Mouse (Mus musculus) kidney, postnatal 0 days (tissue): Measurements from ENCODE around the gene Nubp2. TPM values are rescaled to one million over a fixed set of nuclear protein-coding genes. Genes with fewer than 3 reads are reported as not detected.
A peak's percentile ranks its signal among the peaks of the same experiment; 100 is the strongest.

Source experiments
- ATAC-seq: fragments of 200-750 bp; cut with Nextera tagmentation; replicated peaks from 2 replicates; pipeline ENCODE4 v1.8.0; 2017; ENCODE audit warnings: low read depth, moderate number of reproducible peaks, moderate TSS enrichment, moderate library complexity; ENCODE audit not compliant: low FRiP score
- DNase-seq: peaks from one replicate; pipeline ENCODE4 v3.0.0-alpha.2; 2016; ENCODE audit warnings: low spot score
- H3K27ac ChIP-seq: fragments of 300-500 bp; sonication (generic); 2 replicates; pipeline ENCODE4 v1.5.1; 2014; ENCODE audit warnings: mild to moderate bottlenecking
- H3K27me3 ChIP-seq: fragments of 300-500 bp; sonication (generic); 2 replicates; pipeline ENCODE4 v1.6.1; 2014; ENCODE audit warnings: low read length, mixed read lengths; ENCODE audit not compliant: insufficient read depth
- H3K36me3 ChIP-seq: fragments of 300-500 bp; sonication (generic); 2 replicates; pipeline ENCODE4 v1.6.1; 2014; ENCODE audit warnings: low read length, mixed read lengths; ENCODE audit not compliant: insufficient read depth
- H3K4me1 ChIP-seq: fragments of 300-500 bp; sonication (generic); replicated peaks from 2 replicates; pipeline ENCODE4 v1.6.1; 2014; ENCODE audit warnings: antibody characterized with exemption, low read length, mixed read lengths; ENCODE audit not compliant: insufficient read depth
- H3K4me2 ChIP-seq: fragments of 300-500 bp; sonication (generic); 2 replicates; pipeline ENCODE4 v1.6.1; 2014; ENCODE audit warnings: mild to moderate bottlenecking, low read length, moderate library complexity, mixed read lengths
- H3K4me3 ChIP-seq: fragments of 300-500 bp; sonication (generic); replicated peaks from 2 replicates; pipeline ENCODE4 v1.5.1; 2014; ENCODE audit warnings: low read depth, low read length
- H3K9ac ChIP-seq: fragments of 300-500 bp; sonication (generic); 2 replicates; pipeline ENCODE4 v1.6.1; 2014; ENCODE audit warnings: low read depth, low read length
- H3K9me3 ChIP-seq: fragments of 300-500 bp; sonication (generic); replicated peaks from 2 replicates; pipeline ENCODE4 v1.6.1; 2016; ENCODE audit warnings: low read length, inconsistent platforms, mixed read lengths
- CTCF ChIP-seq: IDR thresholded peaks from 2 replicates; pipeline ENCODE4 v1.5.1; 2016; ENCODE audit warnings: antibody characterized with exemption, low read depth, mild to moderate bottlenecking, moderate library complexity
- WGBS: fragments of 180-500 bp; shearing (Covaris S2); extraction: QIAGEN DNeasy Blood & Tissue Kit; methylation state at CpG from one replicate; pipeline ENCODE4 v1.1.7; 2014; 5-methylcytosine and 5-hydroxymethylcytosine counted together
- polyA plus RNA-seq: library from polyadenylated mRNA; unstranded; fragments of >200 nt; fragmentation: Nextera tagmentation; extraction: Ambion mirVana; gene quantifications from 2 replicates; pipeline ENCODE4 v1.2.1, GENCODE M21; 2015

Nubp2 gene
- polyA plus RNA-seq, 1 experiment from 2014 or later, result 55.9 TPM

GRCm38 (mm10) chr17:24888862-24889261, 2.7 kb upstream of the Nubp2 start:
- no peak for TF ChIP-seq CTCF
- Histone ChIP-seq H3K4me1 (peaks cover 6% of the 10 kb centered on the region), H3K9ac (no peak overlapping the region), H3K4me2 (no peak overlapping the region), H3K4me3 (no peak overlapping the region), H3K27me3 (no peaks in the 10 kb centered on the region), H3K9me3 (no peaks in the 10 kb centered on the region), H3K36me3 (peaks cover 35% of the 10 kb centered on the region), H3K27ac (no peak overlapping the region)
- 85% methylated on average over 3 of the region's 3 CpGs for WGBS
- no peak for DNase-seq
- no peak for ATAC-seq

- Histone ChIP-seq H3K4me3 (peak overlapping the region; percentile 76), H3K27me3 (no peaks in the 10 kb centered on the region), H3K4me1 (peaks cover 6% of the 10 kb centered on the region), H3K36me3 (peaks cover 26% of the 10 kb centered on the region), H3K4me2 (peak overlapping the region; percentile 76), H3K27ac (peak overlapping the region; percentile 80), H3K9ac (peak overlapping the region; percentile 77), H3K9me3 (no peaks in the 10 kb centered on the region)
- 56% methylated on average over 18 of the region's 18 CpGs for WGBS
- no peak for ATAC-seq
- no peak for TF ChIP-seq CTCF
- DNase-seq, result peak; percentile 13
Measured at GRCm38 (mm10) chr17:24887291-24888080, 1.3 kb upstream of the Nubp2 start.

- no peaks in the 10 kb centered on the region for H3K27me3 ChIP-seq
- WGBS, result 1% methylated on average over 18 of the region's 18 CpGs
- H3K27ac ChIP-seq, result peak overlapping the region; percentile 80
- no peaks in the 10 kb centered on the region for H3K9me3 ChIP-seq
- H3K4me1 ChIP-seq, result peaks cover 7% of the 10 kb centered on the region
- ATAC-seq, result peak; percentile 23
- DNase-seq, result no peak
- H3K4me2 ChIP-seq, result peak overlapping the region; percentile 76
- H3K9ac ChIP-seq, result peak overlapping the region; percentile 77
- TF ChIP-seq CTCF, result no peak
- H3K36me3 ChIP-seq, result peaks cover 23% of the 10 kb centered on the region
- peak overlapping the region; percentile 76 for H3K4me3 ChIP-seq
Measured at GRCm38 (mm10) chr17:24886932-24887271, 753 bp upstream of the Nubp2 start.

- Histone ChIP-seq H3K36me3 (peaks cover 13% of the 10 kb centered on the region; the same call in 1 of the 2 replicates), H3K4me3 (peak overlapping the region; percentile 87), H3K27me3 (no peaks in the 10 kb centered on the region), H3K9me3 (no peaks in the 10 kb centered on the region), H3K9ac (peak overlapping the region; percentile 73), H3K4me1 (peaks cover 9% of the 10 kb centered on the region), H3K27ac (no peak overlapping the region; the same call in 1 of the 2 replicates), H3K4me2 (peak overlapping the region; percentile 82)
- 28% methylated on average over 22 of the region's 22 CpGs for WGBS
- no peak for DNase-seq
- ATAC-seq, result no peak
- TF ChIP-seq CTCF, result no peak
Measured at GRCm38 (mm10) chr17:24885356-24886133, 604 bp downstream of the Nubp2 start.

- no peak for ATAC-seq
Measured at GRCm38 (mm10) chr17:24884391-24884790, 1.8 kb downstream of the Nubp2 start.

GRCm38 (mm10) chr17:24881738-24882440, 4.3 kb downstream of the Nubp2 start:
- Histone ChIP-seq H3K36me3 (peaks cover 9% of the 10 kb centered on the region; the same call in 1 of the 2 replicates), H3K4me3 (no peak overlapping the region), H3K4me1 (peaks cover 4% of the 10 kb centered on the region; the same call in 1 of the 2 replicates), H3K27me3 (no peaks in the 10 kb centered on the region), H3K27ac (no peak overlapping the region), H3K9me3 (no peaks in the 10 kb centered on the region), H3K9ac (no peak overlapping the region), H3K4me2 (no peak overlapping the region)
- ATAC-seq (0 out of 2 replicates have a peak, but pooled peaks have one; percentile 2), DNase-seq (peak; percentile 65)
- TF ChIP-seq CTCF, result peak; percentile 73
- WGBS, result 41% methylated on average over 7 of the region's 7 CpGs

More at GRCm38 (mm10) chr17:24884391-24884790, 1.8 kb downstream of the Nubp2 start:
- no peak for DNase-seq
- TF ChIP-seq CTCF, result no peak
- Histone ChIP-seq H3K27me3 (no peaks in the 10 kb centered on the region), H3K9me3 (no peaks in the 10 kb centered on the region), H3K36me3 (peaks cover 9% of the 10 kb centered on the region; the same call in 1 of the 2 replicates), H3K27ac (no peak overlapping the region), H3K9ac (no peak overlapping the region), H3K4me3 (no peak overlapping the region), H3K4me2 (no peak overlapping the region), H3K4me1 (peaks cover 9% of the 10 kb centered on the region)
- 83% methylated on average over 6 of the region's 6 CpGs for WGBS
